Mouse (Mus musculus): ENCODE measurements around the gene Rbms1. TPM values are rescaled to one million over a fixed set of nuclear protein-coding genes. Genes with fewer than 3 reads are reported as not detected.

Gene Rbms1
- total and polyA plus RNA-seq, 3 experiments: 10.1 to 27.4 TPM; not detected in 1

DNA sequence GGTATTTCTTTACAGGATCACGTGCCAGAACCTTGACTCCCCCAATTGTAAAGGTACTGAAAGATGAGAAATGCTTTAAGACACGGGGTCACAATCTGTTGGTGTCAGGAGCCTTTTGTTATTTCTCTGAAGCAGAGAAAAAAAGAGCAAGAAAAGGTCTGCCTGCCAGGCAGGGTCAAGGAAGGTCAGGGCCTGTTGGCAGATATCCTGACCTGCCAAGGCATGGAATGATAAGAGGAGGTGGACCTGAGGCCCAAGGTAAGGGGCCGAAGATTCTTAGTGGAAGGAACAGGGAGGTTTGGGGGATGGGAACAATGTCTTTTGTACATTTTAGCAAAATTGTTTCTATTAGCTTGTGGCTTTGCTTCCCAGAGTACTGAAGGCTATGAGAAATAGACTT is 254.3 kb downstream of the Rbms1 start:
- no peak for TF ChIP-seq EP300 (IDR thresholded peaks at IDR 0.05; ENCODE audit: low read depth in 1 of 2, low read length in 2 of 2)
- no peak for TF ChIP-seq ZMIZ1 (IDR thresholded peaks at IDR 0.05; ENCODE audit: low read depth, low read length)
- TF ChIP-seq USF1 (IDR thresholded peaks at IDR 0.05; ENCODE audit: low read depth, low read length): no peak
- Histone ChIP-seq H3K79me2 (ENCODE audit: control insufficient read depth, insufficient read depth, low read length, poor library complexity) (no peaks in the 10 kb centered on the region), H3K4me3 (ENCODE audit: control insufficient read depth in 1 of 2, insufficient read depth in 1 of 2, low read depth in 2 of 2, low read length in 2 of 2) (no peak overlapping the region), H3K9ac (ENCODE audit: control insufficient read depth, low read depth, low read length, poor library complexity, severe bottlenecking) (no peak overlapping the region), H3K27ac (ENCODE audit: control insufficient read depth, low read depth, low read length) (no peak overlapping the region), H3K4me1 (ENCODE audit: control insufficient read depth in 1 of 2, insufficient read depth in 2 of 2, low read length in 2 of 2) (no peaks in the 10 kb centered on the region), H3K9me3 (replicated peaks; ENCODE audit: insufficient read depth, low read length) (no peaks in the 10 kb centered on the region), H3K27me3 (ENCODE audit: control insufficient read depth in 1 of 2, insufficient read depth in 2 of 2, low read length in 2 of 2) (no peaks in the 10 kb centered on the region; a peak in 1 of 4 replicates), H3K36me3 (ENCODE audit: control insufficient read depth in 1 of 2, insufficient read depth in 2 of 2, low read length in 2 of 2) (no peaks in the 10 kb centered on the region)
- no peak for DNase-seq (ENCODE audit: low read depth, low spot score)

DNA sequence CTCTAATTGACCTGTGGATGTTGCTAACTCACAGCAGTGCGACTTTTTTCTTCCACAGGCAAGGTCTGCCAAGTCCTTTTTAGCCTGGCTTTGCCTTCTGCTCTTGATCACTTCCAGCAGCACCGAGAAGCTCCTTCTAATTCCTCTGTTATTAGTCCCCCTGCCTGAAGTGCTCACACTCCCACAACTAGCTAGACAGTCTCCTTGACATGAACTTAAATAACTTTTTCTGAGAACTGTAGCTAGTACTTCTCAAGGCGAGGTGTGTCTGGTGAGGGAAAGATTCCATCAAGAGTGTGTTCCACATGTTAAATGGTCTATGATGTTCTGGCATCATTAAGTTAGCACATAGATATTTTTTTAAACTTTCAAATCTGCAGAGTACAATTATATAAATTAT is 256.1 kb downstream of the Rbms1 start:
- no peaks in the 10 kb centered on the region; a peak in 1 of 4 replicates for H3K27me3 ChIP-seq (ENCODE audit: control insufficient read depth in 1 of 2, insufficient read depth in 2 of 2, low read length in 2 of 2)
- no peaks in the 10 kb centered on the region for H3K9me3 ChIP-seq (replicated peaks; ENCODE audit: insufficient read depth, low read length)
- H3K9ac ChIP-seq (ENCODE audit: control insufficient read depth, low read depth, low read length, poor library complexity, severe bottlenecking): no peak overlapping the region
- H3K79me2 ChIP-seq (ENCODE audit: control insufficient read depth, insufficient read depth, low read length, poor library complexity): no peaks in the 10 kb centered on the region
- H3K4me1 ChIP-seq (ENCODE audit: control insufficient read depth in 1 of 2, insufficient read depth in 2 of 2, low read length in 2 of 2): no peaks in the 10 kb centered on the region
- H3K27ac ChIP-seq (ENCODE audit: control insufficient read depth, low read depth, low read length): no peak overlapping the region
- no peaks in the 10 kb centered on the region for H3K36me3 ChIP-seq (ENCODE audit: control insufficient read depth in 1 of 2, insufficient read depth in 2 of 2, low read length in 2 of 2)
- no peak overlapping the region for H3K4me3 ChIP-seq (ENCODE audit: control insufficient read depth in 1 of 2, insufficient read depth in 1 of 2, low read depth in 2 of 2, low read length in 2 of 2)
- DNase-seq (ENCODE audit: low read depth, low spot score): no peak
- no peak for TF ChIP-seq POLR2A (IDR thresholded peaks at IDR 0.05; ENCODE audit: control insufficient read depth in 1 of 2, insufficient read depth in 1 of 2, low read depth in 1 of 2, low read length in 2 of 2, poor library complexity in 1 of 2)
- no peak for TF ChIP-seq RAD21 (IDR thresholded peaks at IDR 0.05; ENCODE audit: low read depth, low read length)
- TF ChIP-seq GABPA (IDR thresholded peaks at IDR 0.05; ENCODE audit: low read depth, low read length): no peak
- no peak for TF ChIP-seq TCF12 (IDR thresholded peaks at IDR 0.05; ENCODE audit: low read depth, low read length)
- TF ChIP-seq TBP (IDR thresholded peaks at IDR 0.05; ENCODE audit: low read depth, low read length): no peak
- no peak for TF ChIP-seq NRF1 (IDR thresholded peaks at IDR 0.05; ENCODE audit: insufficient read depth, low read depth, low read length, poor library complexity, severe bottlenecking)
- TF ChIP-seq USF2 (IDR thresholded peaks at IDR 0.05; ENCODE audit: borderline replicate concordance in 1 of 2, insufficient read depth in 1 of 2, low read depth in 1 of 2, low read length in 2 of 2): no peak
- TF ChIP-seq CHD2 (IDR thresholded peaks at IDR 0.05; ENCODE audit: low read length): no peak
- TF ChIP-seq MYC (IDR thresholded peaks at IDR 0.05; ENCODE audit: low read depth, low read length): no peak
- no peak for TF ChIP-seq BHLHE40 (IDR thresholded peaks at IDR 0.05; ENCODE audit: borderline replicate concordance, low read depth, low read length)
- TF ChIP-seq NELFE (IDR thresholded peaks at IDR 0.05; ENCODE audit: low read depth, low read length): no peak
- no peak for TF ChIP-seq MYB (IDR thresholded peaks at IDR 0.05; ENCODE audit: low read depth, low read length)
- TF ChIP-seq RCOR1 (IDR thresholded peaks at IDR 0.05; ENCODE audit: low read depth, low read length): no peak
- no peak for TF ChIP-seq ZC3H11A (IDR thresholded peaks at IDR 0.05; ENCODE audit: low read depth, low read length)
- TF ChIP-seq EP300 (IDR thresholded peaks at IDR 0.05; ENCODE audit: low read depth in 1 of 2, low read length in 2 of 2): no peak
